Mouse (Mus musculus) lung, adult 2 months (tissue): ENCODE data around the gene Rnaseh1.

Experiments
- CTCF ChIP-seq: fragments of 200-500 bp; IDR thresholded peaks from 2 replicates; pipeline ENCODE4 v1.5.1; 2011; ENCODE audit warnings: mild to moderate bottlenecking, low read length, control low read depth; ENCODE audit not compliant: insufficient read depth
- POLR2A ChIP-seq: fragments of 200-500 bp; IDR thresholded peaks from 2 replicates; pipeline ENCODE4 v1.6.1; 2011; ENCODE audit warnings: low read depth, mild to moderate bottlenecking, control low read depth, low read length, borderline replicate concordance; ENCODE audit errors: extremely low read depth

DNA sequence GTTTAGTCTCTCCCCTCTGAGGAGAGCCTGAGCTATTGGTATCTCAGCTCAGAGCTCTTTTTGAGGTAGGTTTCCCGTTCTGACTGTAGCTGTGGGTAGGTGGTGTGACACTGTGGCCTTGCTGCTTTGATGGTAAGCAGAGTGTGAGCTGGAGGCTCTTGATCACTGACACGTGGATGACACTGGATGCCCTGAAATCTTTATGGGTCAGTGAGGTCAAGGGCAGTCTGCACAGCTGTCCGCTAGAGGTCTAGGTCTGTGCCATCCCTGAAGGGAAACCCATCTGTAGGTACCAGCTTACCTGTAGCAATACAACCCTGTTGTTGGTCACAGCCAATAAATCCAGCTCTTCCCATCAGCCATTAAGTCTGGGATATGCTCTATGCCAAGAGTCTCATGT is 36.4 kb downstream of the Rnaseh1 start:
- no peak for TF ChIP-seq CTCF
- no peak for TF ChIP-seq POLR2A
